Comparison of ENCODE assay signal across 11 mouse cellular contexts in genomic region chr9:108392676-108393075, GRCm38 (mm10). TPM values are rescaled to one million over a fixed set of nuclear protein-coding genes. Genes with fewer than 3 reads are reported as not detected.
DNase-seq lines count a peak whose midpoint lies in the region; ATAC-seq and TF ChIP-seq lines count a peak whose summit lies in the region.
"Had no signal": no experiment of that assay in that cellular context is flagged by ENCODE, and none has a peak within 500 bp of the region (broad histone marks: within the 10 kb centered on the region; RNA-seq: fewer than 3 reads in every experiment).

Gene 1700102P08Rik, plus strand, starts transcription at chr9:108392805.

- no peaks in the 10 kb centered on the region for H3K4me1 ChIP-seq in forebrain, postnatal 0 days (ENCODE audit: insufficient read depth)
- no peaks in the 10 kb centered on the region for H3K4me1 ChIP-seq in forebrain, embryonic 13.5 days
- peaks cover 6% of the 10 kb centered on the region for H3K4me1 ChIP-seq in ES-Bruce4 (ENCODE audit: control insufficient read depth, insufficient read depth, low read length)
- no peaks in the 10 kb centered on the region for H3K4me1 ChIP-seq in intestine, embryonic 15.5 days (replicated peaks)
- H3K4me1 ChIP-seq: embryonic facial prominence, embryonic 13.5 days had no signal

- TF ChIP-seq POLR2A in ES-Bruce4 (IDR thresholded peaks at IDR 0.05; ENCODE audit: insufficient read depth, low read length) = no peak

- no peaks in the 10 kb centered on the region for H3K9me3 ChIP-seq in forebrain, postnatal 0 days (ENCODE audit: low read length)
- no peaks in the 10 kb centered on the region for H3K9me3 ChIP-seq in forebrain, embryonic 13.5 days (replicated peaks)
- H3K9me3 ChIP-seq in ES-Bruce4 (replicated peaks; ENCODE audit: control insufficient read depth, insufficient read depth, low read length, poor library complexity, severe bottlenecking) = no peaks in the 10 kb centered on the region
- no peaks in the 10 kb centered on the region for H3K9me3 ChIP-seq in intestine, embryonic 15.5 days
- H3K9me3 ChIP-seq: embryonic facial prominence, embryonic 13.5 days had no signal

- TF ChIP-seq EP300 in ES-Bruce4 (IDR thresholded peaks at IDR 0.05; ENCODE audit: insufficient read depth, low read depth, low read length) = peak; percentile 51

- H3K9ac ChIP-seq in forebrain, postnatal 0 days = no peak within 1 kb of the TSS
- H3K9ac ChIP-seq in forebrain, embryonic 13.5 days = no peak within 1 kb of the TSS
- H3K9ac ChIP-seq in ES-Bruce4 (ENCODE audit: low read depth, poor library complexity, severe bottlenecking) = peak within 1 kb of the TSS; percentile 36
- no peak within 1 kb of the TSS for H3K9ac ChIP-seq in intestine, embryonic 15.5 days
- H3K9ac ChIP-seq: embryonic facial prominence, embryonic 13.5 days had no signal

- 55% methylated on average over 18 of the region's 18 CpGs for WGBS in forebrain, postnatal 0 days
- WGBS in forebrain, embryonic 13.5 days = 49% methylated on average over 18 of the region's 18 CpGs
- whole genome bisulfite sequencing in intestine, embryonic 15.5 days = 76% methylated on average over 18 of the region's 18 CpGs

- DNase-seq in forebrain, postnatal 0 days = no peak
- peak; percentile 25 for DNase-seq in embryo, embryonic 11 days
- DNase-seq in kidney, postnatal 25 days = peak; percentile 73 to 85
- no peak for DNase-seq in lung, postnatal 36 days
- DNase-seq: cerebellum, adult 11-12 months; thymus, postnatal 25 days had no signal

- no peak within 1 kb of the TSS for H3K4me2 ChIP-seq in forebrain, postnatal 0 days (ENCODE audit: low read depth)
- H3K4me2 ChIP-seq in forebrain, embryonic 13.5 days = no peak within 1 kb of the TSS
- H3K4me2 ChIP-seq in intestine, embryonic 15.5 days (replicated peaks) = no peak within 1 kb of the TSS
- H3K4me2 ChIP-seq: embryonic facial prominence, embryonic 13.5 days had no signal

- no peaks in the 10 kb centered on the region for H3K27me3 ChIP-seq in forebrain, postnatal 0 days (ENCODE audit: insufficient read depth, low read length)
- H3K27me3 ChIP-seq in forebrain, embryonic 13.5 days = no peaks in the 10 kb centered on the region
- no peaks in the 10 kb centered on the region for H3K27me3 ChIP-seq in ES-Bruce4 (ENCODE audit: control insufficient read depth, insufficient read depth, low read length, poor library complexity, severe bottlenecking)
- no peaks in the 10 kb centered on the region for H3K27me3 ChIP-seq in intestine, embryonic 15.5 days (replicated peaks)
- H3K27me3 ChIP-seq: embryonic facial prominence, embryonic 13.5 days had no signal

- H3K27ac ChIP-seq in forebrain, postnatal 0 days (ENCODE audit: low read depth, low read length) = no peak within 1 kb of the TSS
- H3K27ac ChIP-seq in forebrain, embryonic 13.5 days = no peak within 1 kb of the TSS
- H3K27ac ChIP-seq in ES-Bruce4 (ENCODE audit: insufficient read depth, low read length) = peak within 1 kb of the TSS; percentile 66; the same call in 1 of the 2 replicates
- H3K27ac ChIP-seq in intestine, embryonic 15.5 days = no peak within 1 kb of the TSS
- H3K27ac ChIP-seq: embryonic facial prominence, embryonic 13.5 days had no signal

- TF ChIP-seq CTCF in forebrain, postnatal 0 days (IDR thresholded peaks at IDR 0.05; ENCODE audit: low read depth) = 0 out of 2 replicates have a peak, but pooled peaks have one; percentile 13
- no peak for TF ChIP-seq CTCF in ES-Bruce4 (IDR thresholded peaks at IDR 0.05; ENCODE audit: low read depth, low read length)

- H3K4me3 ChIP-seq in forebrain, postnatal 0 days (ENCODE audit: low read depth, low read length) = no peak within 1 kb of the TSS
- no peak within 1 kb of the TSS for H3K4me3 ChIP-seq in forebrain, embryonic 13.5 days
- H3K4me3 ChIP-seq in ES-Bruce4 (ENCODE audit: low read depth, low read length) = peak within 1 kb of the TSS; percentile 59
- H3K4me3 ChIP-seq in intestine, embryonic 15.5 days (replicated peaks) = no peak within 1 kb of the TSS
- H3K4me3 ChIP-seq: embryonic facial prominence, embryonic 13.5 days had no signal

- peaks cover 59% of the 10 kb centered on the region for H3K36me3 ChIP-seq in forebrain, postnatal 0 days (ENCODE audit: insufficient read depth)
- peaks cover 66% of the 10 kb centered on the region for H3K36me3 ChIP-seq in forebrain, embryonic 13.5 days (ENCODE audit: poor library complexity, severe bottlenecking)
- no peaks in the 10 kb centered on the region for H3K36me3 ChIP-seq in ES-Bruce4 (ENCODE audit: control insufficient read depth, insufficient read depth, low read length, poor library complexity, severe bottlenecking)
- peaks cover 30% of the 10 kb centered on the region for H3K36me3 ChIP-seq in intestine, embryonic 15.5 days

- no peak for ATAC-seq in forebrain, postnatal 0 days
- ATAC-seq in forebrain, embryonic 13.5 days = no peak
- no peak for ATAC-seq in granulocyte monocyte progenitor cell, adult 5-6 weeks (replicated peaks; ENCODE audit: poor library complexity, severe bottlenecking)
- ATAC-seq in intestine, embryonic 15.5 days = no peak

RNA-seq across cellular contexts. Expression of gene 1700102P08Rik, which starts in this region (rescaled TPM):
- 2.8 and 4.2 TPM in 2 replicates for total RNA-seq in forebrain, postnatal 0 days (2014; rRNA removed)
- polyA plus RNA-seq in forebrain, postnatal 0 days (2015; fragmentation: Nextera tagmentation; extraction: Ambion mirVana) = 0.87 and 1.2 TPM in 2 replicates
- polyA plus RNA-seq in forebrain, embryonic 13.5 days (2015; fragmentation: Nextera tagmentation; extraction: Ambion mirVana) = 1.5 and 2.0 TPM in 2 replicates
- not detected in 2 replicates for polyA plus RNA-seq in ES-Bruce4 (2011; ENCODE audit: insufficient read depth, insufficient read length, low read depth, missing spikeins)
- 1.6 TPM in 1 of 2 replicates, not detected in the other for total RNA-seq in granulocyte monocyte progenitor cell, adult 5-6 weeks (2014; fragmentation: Nextera tagmentation)
- 0.43 TPM in 1 of 2 replicates, not detected in the other for total RNA-seq in granulocyte monocyte progenitor cell, adult 5-6 weeks (2017)
- 0.30 and 0.88 TPM in 2 replicates for polyA plus RNA-seq in intestine, embryonic 15.5 days (2015; fragmentation: Nextera tagmentation; extraction: Ambion mirVana)

Comparison
In these comparisons a context has a peak if more than half of its experiments do, and no peak if none do; other contexts are left out.
1. DNase-seq: peak in embryo, embryonic 11 days (single experiment) and kidney, postnatal 25 days (2 of 2); none in forebrain, postnatal 0 days (single experiment) and lung, postnatal 36 days (single experiment).